ENCODE assay signal across 11 mouse cellular contexts in the genomic region with DNA sequence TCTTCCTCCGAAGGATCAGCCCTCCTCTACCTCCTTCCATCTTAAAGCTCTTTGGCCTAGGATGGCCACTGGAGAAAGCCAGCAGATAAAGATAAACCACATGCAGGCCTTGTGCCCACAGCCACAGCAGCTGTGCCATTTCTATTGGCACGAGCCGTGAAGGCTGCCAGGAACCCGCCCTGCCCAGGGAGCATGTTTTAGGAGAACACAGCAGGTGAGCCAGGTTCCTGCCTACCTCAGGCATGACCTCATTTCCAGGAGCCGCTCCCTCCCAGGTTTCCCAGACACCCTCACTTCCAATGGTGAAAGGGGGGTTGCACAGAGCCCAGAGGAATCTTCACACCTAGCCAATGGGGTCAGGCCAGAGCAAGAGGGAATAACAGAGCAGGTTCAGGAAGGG. TPM values are rescaled to one million over a fixed set of nuclear protein-coding genes. Genes with fewer than 3 reads are reported as not detected.
DNase-seq lines count a peak whose midpoint lies in the region; ATAC-seq lines count a peak whose summit lies in the region.
"Had no signal": no experiment of that assay in that cellular context is flagged by ENCODE, and none has a peak within 500 bp of the region (broad histone marks: within the 10 kb centered on the region; RNA-seq: fewer than 3 reads in every experiment).

No protein-coding gene starts in this region.

- H3K36me3 ChIP-seq in heart, embryonic 16.5 days (ENCODE audit: control insufficient read depth, insufficient read depth), result 0 out of 2 replicates have a peak, but pooled peaks cover 3% of the 10 kb centered on the region
- H3K36me3 ChIP-seq: limb, embryonic 13.5 days; midbrain, embryonic 12.5 days had no signal

- no peaks in the 10 kb centered on the region for H3K9me3 ChIP-seq in heart, embryonic 16.5 days (replicated peaks; ENCODE audit: control insufficient read depth, low read length)
- H3K9me3 ChIP-seq: limb, embryonic 13.5 days; midbrain, embryonic 12.5 days had no signal

- peak overlapping the region; percentile 89 for H3K27ac ChIP-seq in heart, embryonic 16.5 days (ENCODE audit: low read length)
- H3K27ac ChIP-seq: limb, embryonic 13.5 days; midbrain, embryonic 12.5 days had no signal

- no peak overlapping the region for H3K9ac ChIP-seq in heart, embryonic 16.5 days (ENCODE audit: low read length)
- H3K9ac ChIP-seq: limb, embryonic 13.5 days; midbrain, embryonic 12.5 days had no signal

- intact Hi-C loops in heart, postnatal 14 days (cut with DNase I), result no loop called here

- H3K4me1 ChIP-seq in heart, embryonic 16.5 days (ENCODE audit: control insufficient read depth, insufficient read depth, low read length), result peaks cover 72% of the 10 kb centered on the region

- no peak overlapping the region for H3K4me3 ChIP-seq in heart, embryonic 16.5 days (ENCODE audit: low read length)
- H3K4me3 ChIP-seq: limb, embryonic 13.5 days; midbrain, embryonic 12.5 days had no signal

- ATAC-seq in heart, embryonic 16.5 days (replicated peaks; ENCODE audit: extremely low read depth, insufficient read depth, low FRiP score), result no peak

- no peak overlapping the region for H3K4me2 ChIP-seq in heart, embryonic 16.5 days (ENCODE audit: low read depth, low read length)
- H3K4me2 ChIP-seq: limb, embryonic 13.5 days; midbrain, embryonic 12.5 days had no signal

- WGBS in heart, embryonic 16.5 days, result 62% methylated on average over 5 of the region's 5 CpGs

- DNase-seq in heart, postnatal 14 days, result no peak
- DNase-seq in R1 (ENCODE audit: low read depth, low spot score), result peak; percentile 61
- peak; percentile 79 to 80 for DNase-seq in cerebellum, postnatal 36 days
- DNase-seq in lung, postnatal 25 days (ENCODE audit: low spot score), result peak; percentile 77
- DNase-seq in layer of hippocampus, adult 9-10 months (ENCODE audit: low spot score), result no peak
- DNase-seq in thymus, postnatal 25 days, result no peak
- no peak for DNase-seq in frontal cortex, postnatal 10 days (ENCODE audit: low spot score in 2 of 2)

- no peaks in the 10 kb centered on the region for H3K27me3 ChIP-seq in heart, embryonic 16.5 days (ENCODE audit: control insufficient read depth, insufficient read depth, low read length)

RNA-seq across cellular contexts. Expression of gene Itga3, which starts 3.8 kb away (rescaled TPM):
- polyA plus RNA-seq in heart, embryonic 16.5 days (2015; fragmentation: Nextera tagmentation; extraction: Ambion mirVana), result 9.6 and 11.5 TPM in 2 replicates
- total RNA-seq in heart, postnatal 14 days (2021), result 10 to 100 TPM; 13.5 to 15.6 TPM

RNA-seq across cellular contexts. Expression of gene Pdk2, which starts 31.6 kb away (rescaled TPM):
- polyA plus RNA-seq in heart, embryonic 16.5 days (2015; fragmentation: Nextera tagmentation; extraction: Ambion mirVana), result 141 and 148 TPM in 2 replicates
- total RNA-seq in heart, postnatal 14 days (2021), result 100 to 1,000 TPM; 297 to 326 TPM

RNA-seq across cellular contexts. Expression of gene Dlx3, which starts 47.1 kb away (rescaled TPM):
- 0.07 and 0.11 TPM in 2 replicates for polyA plus RNA-seq in heart, embryonic 16.5 days (2015; fragmentation: Nextera tagmentation; extraction: Ambion mirVana)
- not detected for total RNA-seq in heart, postnatal 14 days (2021)
- total RNA-seq: gastrocnemius, adult 8-10 months had no signal

Comparison
In these comparisons a context has a peak if more than half of its experiments do, and no peak if none do; other contexts are left out.
1. DNase-seq: peak in R1 (single experiment), cerebellum, postnatal 36 days (2 of 2) and lung, postnatal 25 days (single experiment); none in heart, postnatal 14 days (0 of 2), layer of hippocampus, adult 9-10 months (single experiment), thymus, postnatal 25 days (single experiment) and frontal cortex, postnatal 10 days (0 of 2).